Mouse (Mus musculus): Measurements from ENCODE around the gene Mcee. TPM values are rescaled to one million over a fixed set of nuclear protein-coding genes. Genes with fewer than 3 reads are reported as not detected.

The Mcee gene
- total RNA-seq (2021), result 151 and 154 TPM in 2 replicates
- long read RNA-seq, experiment 1, transcript Mcee-203 (3 exons, 532 nt), result minor isoform, 18 of 255 reads
- long read RNA-seq, experiment 1, transcript Mcee-204 (2 exons, 391 nt), result minor isoform, 17 of 255 reads
- long read RNA-seq, experiment 1, transcript Mcee-201 (3 exons, 828 nt), result major isoform, 79 of 255 reads
- long read RNA-seq, experiment 1, partial matches to known transcripts, result 135 of 255 reads
- long read RNA-seq, experiment 1, other reads (novel, unspliced or antisense), result 5 of 255 reads
- long read RNA-seq, experiment 2, transcript Mcee-204 (2 exons, 391 nt), result minor isoform, 27 of 447 reads
- long read RNA-seq, experiment 2, transcript Mcee-203 (3 exons, 532 nt), result minor isoform, 27 of 447 reads
- long read RNA-seq, experiment 2, transcript Mcee-201 (3 exons, 828 nt), result major isoform, 97 of 447 reads
- long read RNA-seq, experiment 2, partial matches to known transcripts, result 292 of 447 reads
- long read RNA-seq, experiment 2, other reads (novel, unspliced or antisense), result 4 of 447 reads

GRCm38 (mm10) chr7:64392122-64392818 is at the start of gene Mcee, which contains the start of gene Mphosph10:
Gene Mcee (plus strand): TSS chr7:64392607.
Gene Mphosph10 (minus strand): TSS chr7:64392268.
- DNase-seq, result peak; percentile 100

DNA sequence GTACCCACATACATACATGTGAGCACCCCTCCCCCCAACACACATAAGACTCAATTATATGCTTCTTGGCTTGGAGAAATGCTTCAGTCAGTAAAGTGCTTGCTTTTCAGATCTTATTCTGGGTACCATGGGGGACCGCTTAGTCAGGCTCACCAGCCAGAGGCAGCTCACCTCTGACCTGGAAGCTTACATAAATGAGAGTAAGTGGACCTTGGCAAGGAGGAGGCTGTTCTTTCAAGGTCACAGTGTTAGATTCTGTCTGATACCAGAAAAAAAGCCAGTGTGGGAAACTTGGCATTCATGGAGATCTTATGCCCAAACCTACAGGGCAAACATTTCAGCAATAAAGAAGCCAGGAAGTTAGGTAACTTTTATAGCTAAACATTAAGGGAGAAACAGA is 44.6 kb upstream of the Mcee start:
- DNase-seq, result no peak

GRCm38 (mm10) chr7:64349147-64349861 is 43.1 kb upstream of the Mcee start:
- no peak for DNase-seq

GRCm38 (mm10) chr7:64351087-64351486 is 41.3 kb upstream of the Mcee start:
- DNase-seq, result no peak

- DNase-seq, result no peak
Measured at GRCm38 (mm10) chr7:64354206-64354605, 38.2 kb upstream of the Mcee start.

DNA sequence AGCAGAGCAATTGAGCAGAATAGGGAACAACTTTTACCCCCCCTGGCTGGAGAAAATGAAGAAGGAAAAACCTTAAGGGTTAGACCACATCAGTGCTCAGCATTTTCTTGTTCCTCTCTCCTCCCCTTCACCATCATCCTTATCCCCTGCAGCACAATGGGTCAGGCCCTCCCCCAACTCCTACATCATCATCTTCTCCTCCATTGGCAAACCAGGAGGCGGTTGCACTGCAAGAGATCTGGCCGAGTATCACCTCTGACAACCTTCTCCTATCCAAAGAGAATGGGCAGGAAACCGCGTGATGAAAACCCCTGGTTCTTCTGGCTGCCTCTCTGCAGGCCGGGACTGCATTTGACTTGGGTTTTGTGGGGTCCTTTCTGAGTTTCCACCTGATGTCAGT is 35.7 kb upstream of the Mcee start:
- no peak for DNase-seq

GRCm38 (mm10) chr7:64357405-64357804 is 35.0 kb upstream of the Mcee start:
- peak; percentile 88 for DNase-seq

GRCm38 (mm10) chr7:64358666-64359065 is 33.7 kb upstream of the Mcee start:
- DNase-seq, result no peak

DNA sequence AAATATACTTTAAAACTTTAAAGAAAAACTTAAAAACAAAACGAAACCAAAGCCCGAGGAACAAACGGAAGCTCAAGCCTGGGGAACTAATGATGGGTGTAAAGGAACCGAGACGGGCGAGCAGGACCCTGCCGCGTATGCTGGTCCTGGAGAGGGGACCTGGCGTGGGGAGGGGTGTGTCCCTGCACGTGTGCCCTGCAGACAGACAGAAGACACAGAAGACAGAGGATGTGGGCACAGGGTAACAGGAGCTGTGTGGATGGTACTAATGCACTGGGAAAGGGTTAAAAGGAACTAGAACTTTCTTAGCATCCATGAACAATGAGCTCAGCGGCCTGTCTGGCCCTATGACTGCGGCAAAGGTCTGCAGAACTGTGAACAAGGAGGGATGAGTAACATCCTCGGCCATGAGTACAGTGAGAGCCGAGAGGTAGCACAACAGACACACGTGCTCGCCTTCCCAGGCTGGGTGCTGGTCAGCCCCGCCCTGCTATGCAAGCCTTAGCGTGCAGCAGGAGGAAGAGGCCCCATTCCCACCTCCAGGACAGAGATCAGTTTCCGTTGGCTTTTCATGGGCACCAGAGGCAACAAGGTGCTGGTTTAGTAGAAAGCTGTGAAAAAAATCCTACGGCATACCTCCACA is 32.3 kb upstream of the Mcee start:
- no peak for DNase-seq

DNA sequence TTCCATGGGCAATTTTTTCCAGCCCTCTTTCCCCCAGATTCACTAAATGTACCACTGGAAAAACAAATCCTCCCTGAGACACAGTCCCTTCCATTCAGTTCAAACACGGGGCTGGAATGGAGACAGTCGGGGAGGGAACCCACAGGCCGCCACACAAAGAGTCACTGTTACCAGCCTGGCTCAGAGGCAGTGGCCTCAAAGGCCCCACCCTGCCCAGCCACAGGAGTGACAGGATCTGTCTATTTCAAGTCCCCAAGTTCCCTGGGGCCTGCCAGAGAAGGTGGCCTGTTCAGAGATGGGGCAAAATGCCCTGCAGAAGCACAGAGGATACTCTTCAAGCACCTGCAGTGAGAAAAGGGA is 31.8 kb upstream of the Mcee start:
- no peak for DNase-seq

GRCm38 (mm10) chr7:64365863-64366262 is 26.5 kb upstream of the Mcee start:
- no peak for DNase-seq

DNA sequence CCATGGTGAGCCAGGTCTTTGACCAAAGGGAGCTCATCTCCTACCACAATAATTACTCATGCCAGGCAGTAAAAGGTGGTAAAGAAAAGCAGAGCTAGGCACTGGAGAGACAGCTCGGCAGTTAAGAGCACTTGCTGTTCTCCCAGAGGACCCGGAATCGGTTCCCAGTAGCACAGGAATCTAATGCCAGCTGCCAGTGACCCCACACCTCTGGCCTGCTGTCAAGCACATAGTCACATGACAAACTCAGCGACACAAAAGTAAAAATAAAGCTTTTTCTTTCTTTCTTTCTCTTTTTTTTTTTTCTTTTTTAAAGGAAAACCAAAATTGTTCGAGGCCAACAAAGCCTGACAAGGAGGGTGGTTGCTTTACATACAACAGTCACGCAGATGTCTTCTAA is 22.6 kb upstream of the Mcee start:
- peak; percentile 43 for DNase-seq

- no peak for DNase-seq
Measured at GRCm38 (mm10) chr7:64371940-64372878, 20.2 kb upstream of the Mcee start.

GRCm38 (mm10) chr7:64373147-64373829 is 19.1 kb upstream of the Mcee start:
- no peak for DNase-seq

DNA sequence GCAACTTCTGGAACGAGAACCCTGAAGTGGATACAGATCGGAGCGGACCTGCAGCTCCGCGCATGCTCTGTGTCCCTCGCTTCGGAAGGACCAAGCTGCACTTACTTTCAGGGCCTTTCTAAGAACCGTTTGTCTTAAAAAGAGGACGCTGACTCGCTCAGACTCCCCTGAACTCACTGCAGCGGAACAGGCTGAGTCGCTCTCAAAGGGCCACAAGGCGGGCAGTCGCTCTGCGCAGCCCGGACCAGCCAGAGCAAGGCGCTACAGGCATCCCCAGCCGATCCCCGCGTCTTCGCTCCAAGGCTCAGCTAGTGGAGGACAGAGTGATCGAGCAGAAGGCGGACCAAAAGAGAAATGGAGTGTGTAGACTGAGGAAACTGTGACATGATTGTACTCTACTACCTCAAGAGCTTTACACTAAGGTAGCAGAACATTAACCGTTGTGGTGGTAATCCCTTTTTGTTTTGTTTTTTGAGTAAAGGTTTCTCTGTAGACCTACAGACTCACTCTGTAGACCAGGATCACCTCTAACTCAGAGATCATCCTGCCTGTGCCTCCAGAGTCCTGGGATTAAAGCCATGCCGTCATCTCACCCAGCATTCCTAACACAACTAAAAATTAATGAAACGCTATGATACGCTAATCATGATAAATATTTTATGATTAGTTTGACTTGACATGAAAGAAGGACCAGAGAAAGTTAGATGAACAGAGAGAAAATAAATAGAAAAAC is 18.4 kb upstream of the Mcee start, which contains the start of gene Fan1:
TSS of gene Fan1 (minus strand) at position 266 of the 733 bp plus-strand sequence.
- DNase-seq, result peak; percentile 92

GRCm38 (mm10) chr7:64391479-64391878 is 928 bp upstream of the Mcee start:
- no peak for DNase-seq

GRCm38 (mm10) chr7:64392819-64393151 is 378 bp downstream of the Mcee start:
- DNase-seq, result no peak

DNA sequence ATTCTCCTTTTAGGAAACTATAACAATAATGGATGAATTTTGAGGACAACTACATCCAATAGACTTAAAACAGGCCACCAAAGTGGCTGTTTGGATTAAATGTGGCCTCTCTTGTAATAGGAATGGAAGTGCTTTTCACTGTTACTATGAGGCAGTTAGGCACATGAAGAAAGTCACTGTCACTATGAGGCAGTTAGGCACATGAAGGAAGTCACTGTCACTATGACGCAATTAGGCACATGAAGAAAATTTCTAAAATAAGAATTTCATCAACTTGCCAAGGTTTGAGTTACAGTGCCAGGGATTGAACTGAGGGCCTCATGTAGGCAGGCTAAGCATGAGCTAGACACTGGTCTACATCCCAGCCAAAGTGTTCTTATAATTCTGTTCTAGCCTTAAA is 8.3 kb downstream of the Mcee start:
- no peak for DNase-seq

GRCm38 (mm10) chr7:64402452-64402851 is 10.0 kb downstream of the Mcee start:
- DNase-seq, result no peak

GRCm38 (mm10) chr7:64403989-64404388 is 11.6 kb downstream of the Mcee start:
- no peak for DNase-seq
